Mouse (Mus musculus) midbrain, embryonic 14.5 days (tissue): ENCODE results near the gene Ly6c1. TPM values are rescaled to one million over a fixed set of nuclear protein-coding genes. Genes with fewer than 3 reads are reported as not detected.
"Not testable (repeated sequence)": the region's sequence is repeated elsewhere in the genome, so short reads cannot be mapped to it uniquely, and the experiment has no call there.

Source experiments
- ATAC-seq: fragments of 200-750 bp; cut with Nextera tagmentation; 2 replicates; pipeline ENCODE4 v1.8.0; 2017; ENCODE audit warnings: moderate number of reproducible peaks, moderate library complexity; ENCODE audit not compliant: low FRiP score, low TSS enrichment
- DNase-seq: peaks from one replicate; pipeline ENCODE4 v3.0.0-alpha.2; 2015
- H3K27ac ChIP-seq: fragments of 300-500 bp; sonication (generic); replicated peaks from 2 replicates; pipeline ENCODE4 v1.5.1; 2014; ENCODE audit warnings: mild to moderate bottlenecking, low read depth, low read length, moderate library complexity
- H3K27me3 ChIP-seq: fragments of 300-500 bp; sonication (generic); 2 replicates; pipeline ENCODE4 v1.6.1; 2014; ENCODE audit warnings: low read length, control low read depth, mixed read lengths; ENCODE audit not compliant: control insufficient read depth, insufficient read depth
- H3K36me3 ChIP-seq: fragments of 300-500 bp; sonication (generic); 2 replicates; pipeline ENCODE4 v1.6.1; 2014; ENCODE audit warnings: low read length, control low read depth; ENCODE audit not compliant: control insufficient read depth, insufficient read depth
- H3K4me1 ChIP-seq: fragments of 300-500 bp; sonication (generic); 2 replicates; pipeline ENCODE4 v1.6.1; 2014; ENCODE audit warnings: mild to moderate bottlenecking, antibody characterized with exemption, low read length, control low read depth; ENCODE audit not compliant: control insufficient read depth, insufficient read depth
- H3K4me2 ChIP-seq: fragments of 300-500 bp; sonication (generic); 2 replicates; pipeline ENCODE4 v1.6.1; 2014; ENCODE audit warnings: mild to moderate bottlenecking, low read length, moderate library complexity
- H3K4me3 ChIP-seq: fragments of 300-500 bp; sonication (generic); replicated peaks from 2 replicates; pipeline ENCODE4 v1.5.1; 2014; ENCODE audit warnings: low read depth, low read length
- H3K9ac ChIP-seq: fragments of 300-500 bp; sonication (generic); replicated peaks from 2 replicates; pipeline ENCODE4 v1.6.1; 2014; ENCODE audit warnings: mild to moderate bottlenecking, low read length, moderate library complexity
- H3K9me3 ChIP-seq: fragments of 300-500 bp; sonication (generic); 2 replicates; pipeline ENCODE4 v1.6.1; 2016; ENCODE audit warnings: low read length, control low read depth, mixed read lengths; ENCODE audit not compliant: control insufficient read depth
- WGBS: fragments of 180-500 bp; shearing (Covaris S2); extraction: QIAGEN DNeasy Blood & Tissue Kit; methylation state at CpG from one replicate; pipeline ENCODE4 v1.1.7; 2014; 5-methylcytosine and 5-hydroxymethylcytosine counted together
- polyA plus RNA-seq: library from polyadenylated mRNA; unstranded; fragments of >200 nt; fragmentation: Nextera tagmentation; extraction: Ambion mirVana; gene quantifications from 2 replicates; pipeline ENCODE4 v1.2.1, GENCODE M21; 2014

Gene Ly6c1
- polyA plus RNA-seq: 3.1 and 4.0 TPM in 2 replicates

DNA sequence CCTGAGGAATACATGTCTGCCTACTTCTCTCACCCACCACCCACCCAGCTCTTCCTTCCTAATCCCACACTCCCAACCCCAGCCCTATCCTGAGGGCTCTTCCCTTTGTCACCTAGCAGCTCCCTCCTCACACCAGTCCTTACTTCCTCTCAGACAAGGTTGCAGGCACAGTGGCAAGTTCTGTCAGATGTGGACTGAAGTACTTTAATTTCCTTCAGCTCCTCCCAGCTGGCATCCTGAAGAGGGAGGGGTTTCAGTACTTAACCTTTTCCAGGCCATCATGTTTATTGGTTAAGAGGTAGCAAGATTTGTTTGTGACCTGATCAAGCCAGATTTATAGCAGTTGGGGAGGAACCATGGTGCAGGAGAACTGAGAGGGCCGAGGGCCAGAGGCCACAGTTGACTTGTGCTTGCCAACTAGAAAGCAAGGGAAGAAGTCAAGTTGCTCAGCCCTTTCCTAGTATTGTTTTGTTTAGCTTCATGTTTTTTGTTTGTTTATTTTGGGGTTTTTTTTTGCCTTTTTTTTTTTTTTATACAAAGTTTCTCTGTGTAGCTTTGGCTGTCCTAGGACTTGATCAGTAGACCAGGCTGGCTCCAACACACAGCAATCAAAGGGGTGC is at the start of gene Ly6c1:
Gene Ly6c1, minus strand, starts transcription at position 189 of the 620 bp plus-strand sequence.
- ATAC-seq: not testable (repeated sequence)
- WGBS: 85% methylated on average over 1 of the region's 1 CpGs

DNA sequence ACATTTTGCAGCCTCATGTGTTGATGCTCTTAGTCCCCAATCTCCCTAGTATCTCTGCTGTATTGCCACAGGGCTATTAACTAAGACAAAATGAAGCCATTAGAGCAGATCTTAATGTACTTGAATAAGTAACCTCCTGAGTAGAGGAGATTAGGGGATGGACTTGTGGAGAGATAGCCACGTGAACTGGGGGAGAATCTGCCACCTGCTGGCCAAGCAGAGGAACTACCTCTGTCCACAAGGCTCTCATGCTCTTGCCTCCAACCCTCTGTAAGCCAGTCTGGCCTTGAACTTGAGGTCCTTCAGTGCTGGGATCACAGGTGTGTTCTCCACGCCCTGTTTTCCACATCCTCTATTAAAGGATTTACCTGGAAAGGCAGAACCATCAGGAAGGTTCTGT is 39.4 kb upstream of the Ly6c1 start:
- DNase-seq, H3K27me3 ChIP-seq, H3K4me2 ChIP-seq, ATAC-seq, H3K4me1 ChIP-seq, H3K4me3 ChIP-seq, H3K36me3 ChIP-seq, H3K9ac ChIP-seq, H3K27ac ChIP-seq, H3K9me3 ChIP-seq: not testable (repeated sequence)
- 20% methylated on average over 2 of the region's 2 CpGs for WGBS

More for the DNA sequence above, at the start of gene Ly6c1:
- H3K4me3 ChIP-seq, H3K9ac ChIP-seq, H3K4me2 ChIP-seq, DNase-seq, H3K36me3 ChIP-seq, H3K9me3 ChIP-seq, H3K4me1 ChIP-seq, H3K27ac ChIP-seq, H3K27me3 ChIP-seq: not testable (repeated sequence)

- Histone ChIP-seq H3K27ac (no peak overlapping the region), H3K4me1 (no peaks in the 10 kb centered on the region), H3K9me3 (no peaks in the 10 kb centered on the region), H3K27me3 (no peaks in the 10 kb centered on the region), H3K9ac (no peak overlapping the region), H3K4me3 (no peak overlapping the region), H3K4me2 (no peak overlapping the region), H3K36me3 (no peaks in the 10 kb centered on the region)
- DNase-seq: no peak
- WGBS: 93% methylated on average over 4 of the region's 4 CpGs
- no peak for ATAC-seq
Measured at GRCm38 (mm10) chr15:75069965-75070364, 21.3 kb upstream of the Ly6c1 start.

DNA sequence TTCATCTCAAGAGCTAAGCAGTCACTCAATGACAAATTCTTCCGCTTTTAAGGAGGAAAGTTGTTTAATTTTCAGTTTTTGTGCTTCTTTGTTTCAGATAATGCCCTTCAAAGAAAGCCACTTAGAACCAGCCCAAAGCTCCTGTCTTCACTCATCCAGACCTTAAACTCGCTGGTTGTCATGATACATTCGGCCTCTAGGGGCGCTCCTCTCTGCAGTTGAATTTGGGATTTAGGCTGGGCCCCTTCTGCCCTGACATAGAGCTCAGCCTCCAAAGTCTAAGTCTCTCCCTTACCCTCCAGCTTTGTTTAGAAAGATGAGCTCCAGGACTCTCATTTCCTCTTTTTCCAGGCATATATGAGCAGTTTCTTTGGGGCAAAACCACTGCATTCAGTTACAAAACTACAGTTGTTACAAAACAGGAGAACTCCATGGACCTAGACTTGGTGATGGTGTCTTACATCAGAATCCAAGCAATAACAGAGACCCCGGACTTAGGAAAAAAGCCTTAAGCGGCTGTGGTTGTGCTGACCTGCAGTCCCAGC is 13.5 kb upstream of the Ly6c1 start:
- not testable (repeated sequence) for H3K9me3 ChIP-seq, H3K4me2 ChIP-seq, H3K27ac ChIP-seq, H3K9ac ChIP-seq, H3K36me3 ChIP-seq, ATAC-seq, H3K4me3 ChIP-seq, H3K27me3 ChIP-seq, H3K4me1 ChIP-seq
- 33% methylated on average over 6 of the region's 6 CpGs for WGBS
- peak; percentile 66 for DNase-seq

- no peaks in the 10 kb centered on the region for H3K4me1 ChIP-seq
- H3K27ac ChIP-seq: no peak overlapping the region
- no peaks in the 10 kb centered on the region for H3K36me3 ChIP-seq
- DNase-seq: peak; percentile 30
- no peak overlapping the region for H3K9ac ChIP-seq
- H3K4me2 ChIP-seq: no peak overlapping the region
- no peak for ATAC-seq
- H3K4me3 ChIP-seq: no peak overlapping the region
- no peaks in the 10 kb centered on the region for H3K9me3 ChIP-seq
- no peaks in the 10 kb centered on the region for H3K27me3 ChIP-seq
Measured at GRCm38 (mm10) chr15:75060505-75060904, 11.9 kb upstream of the Ly6c1 start.

DNA sequence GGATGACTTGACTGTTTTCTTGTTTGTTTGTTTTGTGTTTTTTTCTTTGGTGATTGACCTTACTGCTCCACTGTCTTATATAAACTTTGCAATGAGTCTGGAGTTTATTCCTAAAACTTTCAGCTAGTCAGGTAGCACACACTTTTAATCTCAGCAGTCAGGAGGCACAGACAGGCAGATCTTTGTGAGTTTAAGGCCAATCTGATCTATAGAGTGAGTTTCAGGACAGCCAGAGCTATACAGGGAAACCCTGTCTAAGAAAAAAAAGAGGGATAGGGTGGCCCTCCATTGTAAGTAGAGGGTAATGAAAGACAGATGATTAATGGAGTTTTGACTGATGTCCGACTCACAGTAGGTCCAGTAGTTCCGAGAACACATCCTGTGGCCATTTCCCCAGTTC is 7.4 kb upstream of the Ly6c1 start:
- no peak for DNase-seq
- H3K4me2 ChIP-seq: no peak overlapping the region
- no peaks in the 10 kb centered on the region for H3K4me1 ChIP-seq
- no peaks in the 10 kb centered on the region for H3K9me3 ChIP-seq
- H3K9ac ChIP-seq: no peak overlapping the region
- no peak for ATAC-seq
- 92% methylated on average over 2 of the region's 2 CpGs for WGBS
- no peak overlapping the region for H3K4me3 ChIP-seq
- no peak overlapping the region for H3K27ac ChIP-seq
- no peaks in the 10 kb centered on the region for H3K27me3 ChIP-seq
- no peaks in the 10 kb centered on the region for H3K36me3 ChIP-seq

GRCm38 (mm10) chr15:75055425-75055824 is 6.8 kb upstream of the Ly6c1 start:
- H3K4me2 ChIP-seq, H3K27me3 ChIP-seq, H3K9me3 ChIP-seq, H3K27ac ChIP-seq, H3K36me3 ChIP-seq, DNase-seq, H3K4me1 ChIP-seq, ATAC-seq, H3K9ac ChIP-seq, H3K4me3 ChIP-seq: not testable (repeated sequence)
- 41% methylated on average over 3 of the region's 3 CpGs for WGBS

GRCm38 (mm10) chr15:75052414-75052813 is 3.8 kb upstream of the Ly6c1 start:
- not testable (repeated sequence) for ATAC-seq, H3K4me2 ChIP-seq, H3K4me3 ChIP-seq, H3K27ac ChIP-seq, H3K36me3 ChIP-seq, H3K4me1 ChIP-seq, H3K9me3 ChIP-seq, H3K27me3 ChIP-seq, DNase-seq, H3K9ac ChIP-seq
- 100% methylated on average over 2 of the region's 2 CpGs for WGBS

DNA sequence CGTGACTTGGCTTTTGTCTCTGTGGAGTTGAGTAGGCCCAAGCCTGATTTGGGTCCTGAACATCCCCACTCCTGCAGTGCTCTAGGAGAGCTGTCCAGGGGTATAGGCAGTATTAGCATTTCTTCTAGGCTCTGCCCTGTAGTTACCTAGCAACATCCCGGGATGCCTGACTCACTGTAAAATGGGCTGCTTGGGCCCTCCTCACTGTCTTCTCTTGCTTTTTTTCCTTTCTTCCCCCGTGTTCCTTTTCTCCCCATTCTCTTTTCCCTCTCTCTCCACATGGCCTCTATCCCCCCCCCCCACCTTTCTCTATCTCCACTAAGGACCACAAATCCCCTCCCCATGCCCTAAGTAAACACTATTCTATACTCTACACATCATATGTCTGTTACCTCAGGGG is 2.5 kb upstream of the Ly6c1 start:
- H3K27ac ChIP-seq, H3K27me3 ChIP-seq, H3K36me3 ChIP-seq, H3K4me2 ChIP-seq, H3K4me3 ChIP-seq, H3K4me1 ChIP-seq, H3K9me3 ChIP-seq, ATAC-seq, H3K9ac ChIP-seq, DNase-seq: not testable (repeated sequence)
- WGBS: 51% methylated on average over 2 of the region's 3 CpGs
